Mouse (Mus musculus) heart, postnatal 0 days (tissue): Measurements from ENCODE around the gene 0610010F05Rik.

Experiments
- CTCF ChIP-seq: IDR thresholded peaks from 2 replicates; pipeline ENCODE4 v1.5.1; 2016; ENCODE audit warnings: antibody characterized with exemption, control low read depth, low read depth
- EP300 ChIP-seq: IDR thresholded peaks from 2 replicates; pipeline ENCODE4 v1.6.1; 2016; ENCODE audit warnings: antibody characterized with exemption, low read depth

GRCm38 (mm10) chr11:23570130-23570529 is 63.3 kb downstream of the 0610010F05Rik start:
- TF ChIP-seq EP300 (no peak), CTCF (no peak)
